Mouse (Mus musculus): ENCODE measurements around the gene C1qtnf4. TPM values are rescaled to one million over a fixed set of nuclear protein-coding genes. Genes with fewer than 3 reads are reported as not detected.

The C1qtnf4 gene
- polyA plus RNA-seq, 1 experiment, result 0.02 TPM

- Histone ChIP-seq H3K79me3 (ENCODE audit: low read depth) (peaks cover 16% of the 10 kb centered on the region), H3K79me2 (ENCODE audit: control insufficient read depth, insufficient read depth) (peaks cover 26% of the 10 kb centered on the region), H3K27me3 (ENCODE audit: control insufficient read depth, insufficient read depth, insufficient read length) (no peaks in the 10 kb centered on the region), H3K36me3 (ENCODE audit: control insufficient read depth, insufficient read depth) (no peaks in the 10 kb centered on the region), H3K4me3 (ENCODE audit: insufficient read depth, poor library complexity, severe bottlenecking) (no peak overlapping the region), H3ac (ENCODE audit: control insufficient read depth, insufficient read length, low read depth) (no peak overlapping the region)
- no peak for TF ChIP-seq CTCF (IDR thresholded peaks at IDR 0.05; ENCODE audit: control insufficient read depth, insufficient read depth, insufficient read length)
- no peak for TF ChIP-seq MAX (IDR thresholded peaks at IDR 0.05)
- no peak for TF ChIP-seq FOSL1 (IDR thresholded peaks at IDR 0.05; ENCODE audit: insufficient read depth, low read length, poor library complexity, severe bottlenecking)
- TF ChIP-seq CEBPB (IDR thresholded peaks at IDR 0.05; ENCODE audit: low read depth), result no peak
- TF ChIP-seq MYOG (IDR thresholded peaks at IDR 0.05; ENCODE audit: control insufficient read depth, extremely low read depth, insufficient read length), result no peak
- no peak for TF ChIP-seq USF1 (IDR thresholded peaks at IDR 0.05; ENCODE audit: low read depth)
- TF ChIP-seq MYOD1 (IDR thresholded peaks at IDR 0.05; ENCODE audit: control insufficient read depth, insufficient read length, low read depth), result no peak
Observed at GRCm38 (mm10) chr2:90921178-90921577, 35.5 kb downstream of the C1qtnf4 start.

GRCm38 (mm10) chr2:90922636-90923035 lies 37.0 kb downstream of the C1qtnf4 start:
- H3K79me2 ChIP-seq (ENCODE audit: control insufficient read depth, insufficient read depth), result peaks cover 12% of the 10 kb centered on the region
- TF ChIP-seq CEBPB (IDR thresholded peaks at IDR 0.05; ENCODE audit: low read depth) (peak; percentile 87), MYOG (IDR thresholded peaks at IDR 0.05; ENCODE audit: control insufficient read depth, extremely low read depth, insufficient read length) (no peak)
- H3K27me3 ChIP-seq (ENCODE audit: control insufficient read depth, insufficient read depth, insufficient read length), result no peaks in the 10 kb centered on the region
- H3K36me3 ChIP-seq (ENCODE audit: control insufficient read depth, insufficient read depth), result no peaks in the 10 kb centered on the region
- peaks cover 4% of the 10 kb centered on the region for H3K79me3 ChIP-seq (ENCODE audit: low read depth)
- no peak overlapping the region for H3ac ChIP-seq (ENCODE audit: control insufficient read depth, insufficient read length, low read depth)
- H3K4me3 ChIP-seq (ENCODE audit: insufficient read depth, poor library complexity, severe bottlenecking), result no peak overlapping the region

DNA sequence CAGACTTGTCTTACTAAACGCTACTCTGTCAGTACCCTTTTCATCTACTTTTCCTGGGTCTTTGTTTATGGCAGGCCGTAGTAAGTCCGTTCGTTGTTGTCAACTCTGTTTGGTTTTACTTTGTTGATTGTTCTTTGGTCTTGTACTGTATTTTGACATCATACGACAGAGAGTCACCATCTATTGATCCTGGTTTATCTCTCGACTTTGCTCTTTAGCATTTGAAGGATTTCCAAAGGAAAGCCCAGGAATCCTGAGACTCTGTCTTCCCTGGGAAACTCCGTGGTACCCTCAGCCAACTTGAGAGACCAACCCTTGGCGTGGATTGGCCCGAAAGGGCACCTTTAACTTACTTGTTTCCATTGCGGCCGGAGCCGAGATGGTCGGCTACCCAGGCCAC lies 42.9 kb downstream of the C1qtnf4 start:
- Histone ChIP-seq H3K27me3 (ENCODE audit: control insufficient read depth, insufficient read depth, insufficient read length) (peaks cover 3% of the 10 kb centered on the region), H3K4me3 (ENCODE audit: insufficient read depth, poor library complexity, severe bottlenecking) (no peak overlapping the region), H3K79me2 (ENCODE audit: control insufficient read depth, insufficient read depth) (no peaks in the 10 kb centered on the region), H3K79me3 (ENCODE audit: low read depth) (no peaks in the 10 kb centered on the region), H3K36me3 (ENCODE audit: control insufficient read depth, insufficient read depth) (no peaks in the 10 kb centered on the region), H3ac (ENCODE audit: control insufficient read depth, insufficient read length, low read depth) (no peak overlapping the region)
- TF ChIP-seq CTCF (IDR thresholded peaks at IDR 0.05; ENCODE audit: control insufficient read depth, insufficient read depth, insufficient read length) (no peak), FOSL1 (IDR thresholded peaks at IDR 0.05; ENCODE audit: insufficient read depth, low read length, poor library complexity, severe bottlenecking) (no peak), MYOD1 (IDR thresholded peaks at IDR 0.05; ENCODE audit: control insufficient read depth, insufficient read length, low read depth) (no peak), USF1 (IDR thresholded peaks at IDR 0.05; ENCODE audit: low read depth) (no peak), CEBPB (IDR thresholded peaks at IDR 0.05; ENCODE audit: low read depth) (no peak), MYOG (IDR thresholded peaks at IDR 0.05; ENCODE audit: control insufficient read depth, extremely low read depth, insufficient read length) (no peak), MAX (IDR thresholded peaks at IDR 0.05) (no peak)

DNA sequence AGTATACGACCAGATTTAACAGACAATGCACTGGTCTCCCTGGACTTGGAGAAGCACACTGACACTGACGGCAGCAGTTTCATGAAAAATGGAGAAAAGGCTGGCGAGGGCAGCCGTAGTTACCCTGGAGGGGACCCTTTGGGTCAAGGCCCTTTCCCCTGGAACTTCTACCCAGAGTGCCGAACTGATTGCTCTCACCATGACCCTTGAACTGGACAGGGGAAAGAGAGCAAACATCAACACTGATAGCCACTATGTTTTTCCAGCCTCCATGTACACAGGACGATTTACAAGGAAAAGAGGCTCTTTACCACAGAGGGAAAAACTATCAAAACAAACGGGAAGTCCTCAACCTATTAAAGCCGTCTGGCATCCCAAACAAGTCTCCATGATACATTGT lies 46.2 kb downstream of the C1qtnf4 start:
- H3K36me3 ChIP-seq (ENCODE audit: control insufficient read depth, insufficient read depth), result no peaks in the 10 kb centered on the region
- H3K4me3 ChIP-seq (ENCODE audit: insufficient read depth, poor library complexity, severe bottlenecking), result no peak overlapping the region
- H3K79me2 ChIP-seq (ENCODE audit: control insufficient read depth, insufficient read depth), result no peaks in the 10 kb centered on the region
- H3K79me3 ChIP-seq (ENCODE audit: low read depth), result no peaks in the 10 kb centered on the region
- no peak overlapping the region for H3ac ChIP-seq (ENCODE audit: control insufficient read depth, insufficient read length, low read depth)
- H3K27me3 ChIP-seq (ENCODE audit: control insufficient read depth, insufficient read depth, insufficient read length), result peaks cover 3% of the 10 kb centered on the region
- TF ChIP-seq CEBPB (IDR thresholded peaks at IDR 0.05; ENCODE audit: low read depth) (no peak), MYOG (IDR thresholded peaks at IDR 0.05; ENCODE audit: control insufficient read depth, extremely low read depth, insufficient read length) (no peak), CTCF (IDR thresholded peaks at IDR 0.05; ENCODE audit: control insufficient read depth, insufficient read depth, insufficient read length) (no peak), FOSL1 (IDR thresholded peaks at IDR 0.05; ENCODE audit: insufficient read depth, low read length, poor library complexity, severe bottlenecking) (no peak), MYOD1 (IDR thresholded peaks at IDR 0.05; ENCODE audit: control insufficient read depth, insufficient read length, low read depth) (no peak), MAX (IDR thresholded peaks at IDR 0.05) (no peak), USF1 (IDR thresholded peaks at IDR 0.05; ENCODE audit: low read depth) (no peak)

- TF ChIP-seq MYOG (IDR thresholded peaks at IDR 0.05; ENCODE audit: control insufficient read depth, extremely low read depth, insufficient read length), result no peak
- TF ChIP-seq MYOD1 (IDR thresholded peaks at IDR 0.05; ENCODE audit: control insufficient read depth, insufficient read length, low read depth), result no peak
- no peak for TF ChIP-seq MAX (IDR thresholded peaks at IDR 0.05)
- no peak for TF ChIP-seq CTCF (IDR thresholded peaks at IDR 0.05; ENCODE audit: control insufficient read depth, insufficient read depth, insufficient read length)
- TF ChIP-seq FOSL1 (IDR thresholded peaks at IDR 0.05; ENCODE audit: insufficient read depth, low read length, poor library complexity, severe bottlenecking), result no peak
- TF ChIP-seq CEBPB (IDR thresholded peaks at IDR 0.05; ENCODE audit: low read depth), result no peak
- TF ChIP-seq USF1 (IDR thresholded peaks at IDR 0.05; ENCODE audit: low read depth), result no peak
- H3K4me3 ChIP-seq (ENCODE audit: insufficient read depth, poor library complexity, severe bottlenecking), result no peak overlapping the region
- no peaks in the 10 kb centered on the region for H3K79me3 ChIP-seq (ENCODE audit: low read depth)
- no peak overlapping the region for H3ac ChIP-seq (ENCODE audit: control insufficient read depth, insufficient read length, low read depth)
- H3K79me2 ChIP-seq (ENCODE audit: control insufficient read depth, insufficient read depth), result no peaks in the 10 kb centered on the region
- peaks cover 3% of the 10 kb centered on the region for H3K27me3 ChIP-seq (ENCODE audit: control insufficient read depth, insufficient read depth, insufficient read length)
- no peaks in the 10 kb centered on the region for H3K36me3 ChIP-seq (ENCODE audit: control insufficient read depth, insufficient read depth)
Observed at GRCm38 (mm10) chr2:90932273-90932672, 46.6 kb downstream of the C1qtnf4 start.

DNA sequence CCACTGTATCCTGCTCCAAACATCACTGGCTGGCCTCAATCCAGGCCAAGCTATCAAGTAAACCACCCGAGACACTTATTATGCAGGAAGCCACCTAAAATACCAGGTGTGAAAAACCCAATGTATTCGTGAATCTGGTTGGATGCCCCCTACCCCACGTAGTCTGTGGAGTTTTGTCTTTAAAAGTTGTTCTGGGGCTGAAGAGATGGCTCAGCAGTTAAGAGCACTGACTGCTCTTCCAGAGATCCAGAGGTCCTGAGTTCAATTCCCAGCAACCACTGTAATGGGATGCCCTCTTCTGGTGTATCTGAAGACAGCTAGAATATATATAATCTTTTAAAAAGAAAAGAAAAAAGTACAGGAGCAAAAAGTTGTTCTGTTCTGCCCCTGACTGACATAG lies 52.7 kb downstream of the C1qtnf4 start:
- Histone ChIP-seq H3ac (ENCODE audit: control insufficient read depth, insufficient read length, low read depth) (no peak overlapping the region), H3K27me3 (ENCODE audit: control insufficient read depth, insufficient read depth, insufficient read length) (no peaks in the 10 kb centered on the region), H3K36me3 (ENCODE audit: control insufficient read depth, insufficient read depth) (peaks cover 16% of the 10 kb centered on the region), H3K4me3 (ENCODE audit: insufficient read depth, poor library complexity, severe bottlenecking) (no peak overlapping the region), H3K79me3 (ENCODE audit: low read depth) (peaks cover 29% of the 10 kb centered on the region), H3K79me2 (ENCODE audit: control insufficient read depth, insufficient read depth) (peaks cover 35% of the 10 kb centered on the region)
- TF ChIP-seq USF1 (IDR thresholded peaks at IDR 0.05; ENCODE audit: low read depth) (no peak), MYOG (IDR thresholded peaks at IDR 0.05; ENCODE audit: control insufficient read depth, extremely low read depth, insufficient read length) (no peak), FOSL1 (IDR thresholded peaks at IDR 0.05; ENCODE audit: insufficient read depth, low read length, poor library complexity, severe bottlenecking) (no peak), CEBPB (IDR thresholded peaks at IDR 0.05; ENCODE audit: low read depth) (no peak), MYOD1 (IDR thresholded peaks at IDR 0.05; ENCODE audit: control insufficient read depth, insufficient read length, low read depth) (no peak), MAX (IDR thresholded peaks at IDR 0.05) (no peak), CTCF (IDR thresholded peaks at IDR 0.05; ENCODE audit: control insufficient read depth, insufficient read depth, insufficient read length) (no peak)

Measured in C2C12 (cell line).